Mouse (Mus musculus) layer of hippocampus, adult 18-20 months (tissue): ENCODE results near the gene Stat6. TPM values are rescaled to one million over a fixed set of nuclear protein-coding genes. Genes with fewer than 3 reads are reported as not detected.

Experiments used
- DNase-seq, 2 experiments: peaks; one replicate each; pipeline ENCODE4 v3.0.0; 2022; ENCODE audit warnings: low spot score in 2 of 2
- long read RNA-seq: library from polyadenylated mRNA; stranded (forward); transcript quantifications from one replicate; pipeline ENCODE4 v2.0.0, GENCODE M21; 2021
- total RNA-seq, 2 experiments: library from RNA; stranded (reverse); gene quantifications; 2 replicates each; pipeline ENCODE4 v1.2.3; 2021

Stat6 gene
- total RNA-seq, result 1 to 10 TPM; 5.7 to 7.3 TPM
- long read RNA-seq, transcript Stat6-201 (22 exons, 3,775 nt), result major isoform, 11 of 14 reads
- long read RNA-seq, partial matches to known transcripts, result 1 of 14 reads
- long read RNA-seq, other reads (novel, unspliced or antisense), result 2 of 14 reads

- no peak for DNase-seq
Measured at GRCm38 (mm10) chr10:127642772-127643552, at the start of gene Stat6. Stat6 (plus strand) TSS chr10:127642986.

GRCm38 (mm10) chr10:127594405-127594804 lies 48.4 kb upstream of the Stat6 start:
- DNase-seq, result no peak

DNA sequence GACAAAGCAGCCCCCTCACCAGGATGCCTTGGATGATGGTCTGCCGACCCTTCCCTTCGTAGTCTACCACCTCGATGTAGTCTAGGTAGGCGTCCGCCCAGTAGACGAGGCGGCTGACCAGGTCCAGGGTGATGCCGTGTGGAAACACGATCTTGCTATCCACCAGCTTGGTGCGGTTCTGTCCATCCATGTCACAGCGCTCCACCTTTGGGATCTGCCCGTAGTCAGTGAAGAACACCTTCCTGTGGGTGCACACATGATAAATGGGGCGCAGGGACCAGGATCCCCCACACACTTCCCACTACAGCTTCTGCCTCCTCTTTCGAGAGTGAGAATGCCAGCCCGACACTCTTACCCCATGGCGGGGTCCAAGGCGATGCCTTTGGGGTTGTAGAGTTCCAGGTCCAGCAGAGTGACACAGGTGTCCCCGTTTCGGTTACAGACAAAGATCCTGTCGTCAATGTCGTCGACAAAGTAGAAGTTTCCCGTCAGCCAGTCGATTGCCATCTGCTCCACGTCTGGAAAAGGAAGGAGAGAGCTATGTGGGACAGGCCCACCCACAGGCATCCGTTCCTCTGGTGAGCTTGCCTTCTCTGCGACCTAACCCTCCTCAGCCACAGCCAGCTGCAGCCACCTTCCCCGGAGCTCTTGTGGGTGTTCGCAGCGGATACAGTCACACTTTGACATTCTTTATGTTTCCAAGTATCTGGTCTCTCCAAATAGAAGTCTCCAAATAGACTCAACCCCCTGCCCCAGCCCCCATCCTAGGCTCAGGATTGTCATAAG lies 47.7 kb upstream of the Stat6 start:
- no peak for DNase-seq

DNA sequence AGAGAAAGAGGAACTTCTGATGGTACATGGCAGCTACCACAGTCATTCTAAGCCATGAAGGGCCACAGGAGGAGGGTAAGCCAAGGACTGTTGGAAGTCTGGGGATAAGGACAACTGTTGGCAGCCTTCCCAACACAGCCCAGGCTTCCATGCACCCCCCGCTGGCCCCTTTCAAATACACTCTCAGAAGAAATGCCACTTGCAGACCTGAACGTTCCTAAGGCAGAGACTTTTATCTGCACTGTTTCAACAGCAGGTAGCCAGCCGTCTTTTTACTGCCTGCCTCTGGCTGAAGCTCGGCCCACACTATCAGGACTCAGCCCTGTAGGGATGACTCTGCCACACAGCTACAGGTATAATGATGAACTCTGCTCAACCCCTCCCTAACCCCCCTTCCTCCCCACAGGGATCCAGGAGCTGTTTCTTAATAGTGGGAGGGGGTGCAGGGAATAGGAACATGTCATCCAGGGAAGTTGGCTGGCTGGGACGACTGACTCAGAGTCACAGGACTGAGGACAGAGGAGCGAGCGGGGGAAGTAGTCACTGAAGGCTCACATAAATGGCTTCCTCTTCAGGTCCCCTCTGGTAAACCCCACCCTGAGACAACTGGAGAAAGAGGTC lies 46.4 kb upstream of the Stat6 start:
- peak in 1 of 2 experiments; percentile 60 for DNase-seq

- DNase-seq, result no peak
Measured at GRCm38 (mm10) chr10:127597311-127597901, 45.4 kb upstream of the Stat6 start.

- no peak for DNase-seq
Measured at GRCm38 (mm10) chr10:127598607-127599006, 44.2 kb upstream of the Stat6 start.

DNA sequence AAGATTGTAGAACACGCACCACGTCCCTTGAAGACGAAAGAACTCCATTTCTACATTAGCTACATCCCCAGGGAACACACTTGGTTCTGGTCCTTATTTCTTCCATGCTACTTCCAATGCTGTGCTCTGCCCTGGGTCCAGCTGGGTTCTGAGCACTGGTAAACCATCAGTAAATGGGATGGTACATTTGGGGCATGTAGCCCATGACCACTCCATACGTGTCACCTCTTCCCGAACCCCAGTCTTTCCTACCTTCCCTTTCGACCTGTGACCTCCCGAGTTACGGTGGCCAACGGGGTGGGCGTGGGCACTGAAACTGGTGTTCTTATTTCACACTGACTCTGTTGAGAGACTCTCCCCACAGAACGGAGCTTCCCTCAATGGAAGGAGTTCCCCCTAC lies 43.5 kb upstream of the Stat6 start:
- no peak for DNase-seq

- DNase-seq, result no peak
Measured at GRCm38 (mm10) chr10:127599779-127600541, 42.8 kb upstream of the Stat6 start.

GRCm38 (mm10) chr10:127602194-127602593 lies 40.6 kb upstream of the Stat6 start:
- DNase-seq, result no peak

- no peak for DNase-seq
Measured at GRCm38 (mm10) chr10:127603437-127604371, 39.1 kb upstream of the Stat6 start.

GRCm38 (mm10) chr10:127604465-127605250 lies 38.1 kb upstream of the Stat6 start:
- no peak for DNase-seq

GRCm38 (mm10) chr10:127605251-127605547 lies 37.6 kb upstream of the Stat6 start:
- DNase-seq, result no peak

GRCm38 (mm10) chr10:127605756-127606155 lies 37.0 kb upstream of the Stat6 start:
- DNase-seq, result no peak

DNA sequence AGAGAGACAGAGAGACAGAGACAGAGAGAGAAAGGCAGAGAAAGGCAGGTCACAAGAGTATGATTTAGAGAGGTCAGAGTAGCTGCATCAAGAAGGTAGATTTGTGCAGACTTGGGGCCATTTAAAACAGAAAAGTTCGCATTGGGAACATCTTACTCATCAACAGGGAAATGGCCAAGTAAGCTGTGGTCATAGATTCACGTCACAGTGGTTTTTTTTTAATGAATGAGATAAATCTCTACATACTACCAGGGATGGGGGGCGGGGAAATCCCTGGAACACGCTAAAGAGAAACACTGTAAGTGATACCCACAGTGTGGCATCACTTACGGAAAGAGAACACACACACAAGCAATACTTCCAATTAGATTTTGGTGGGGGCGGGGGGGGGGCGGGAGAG lies 35.7 kb upstream of the Stat6 start:
- DNase-seq, result no peak

DNA sequence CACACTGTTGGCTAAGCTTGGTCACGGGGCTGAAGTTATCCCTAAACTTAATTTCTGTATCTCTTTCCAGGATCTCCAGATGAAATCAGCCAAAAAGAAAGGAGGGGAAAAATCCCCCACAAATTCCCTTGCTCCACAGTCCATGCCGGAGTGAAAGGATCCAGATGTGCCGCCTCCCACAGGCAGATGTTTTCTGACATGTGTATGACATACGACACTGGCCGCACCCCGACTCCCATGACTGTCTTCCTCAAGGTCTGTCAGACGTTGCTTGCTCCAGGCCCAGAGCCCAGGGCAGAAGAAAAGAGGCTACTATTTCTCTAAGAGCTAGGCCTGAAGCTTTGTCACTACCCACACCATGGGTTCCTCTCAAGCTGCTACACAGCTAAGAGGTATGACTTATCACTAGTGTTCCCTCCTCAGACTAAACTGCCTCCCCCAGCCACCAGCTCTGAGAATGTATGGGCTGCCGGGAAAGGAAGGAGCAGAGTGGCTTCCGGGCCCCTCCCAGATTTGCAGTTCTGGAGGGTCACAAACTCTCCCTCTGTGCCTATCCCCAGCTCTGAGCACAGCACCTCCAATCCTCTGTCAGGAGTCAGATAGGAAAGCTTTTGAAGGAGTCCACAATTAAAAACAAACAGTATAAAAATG lies 33.2 kb upstream of the Stat6 start:
- DNase-seq, result no peak

- DNase-seq, result no peak
Measured at GRCm38 (mm10) chr10:127610066-127610415, 32.7 kb upstream of the Stat6 start.

DNA sequence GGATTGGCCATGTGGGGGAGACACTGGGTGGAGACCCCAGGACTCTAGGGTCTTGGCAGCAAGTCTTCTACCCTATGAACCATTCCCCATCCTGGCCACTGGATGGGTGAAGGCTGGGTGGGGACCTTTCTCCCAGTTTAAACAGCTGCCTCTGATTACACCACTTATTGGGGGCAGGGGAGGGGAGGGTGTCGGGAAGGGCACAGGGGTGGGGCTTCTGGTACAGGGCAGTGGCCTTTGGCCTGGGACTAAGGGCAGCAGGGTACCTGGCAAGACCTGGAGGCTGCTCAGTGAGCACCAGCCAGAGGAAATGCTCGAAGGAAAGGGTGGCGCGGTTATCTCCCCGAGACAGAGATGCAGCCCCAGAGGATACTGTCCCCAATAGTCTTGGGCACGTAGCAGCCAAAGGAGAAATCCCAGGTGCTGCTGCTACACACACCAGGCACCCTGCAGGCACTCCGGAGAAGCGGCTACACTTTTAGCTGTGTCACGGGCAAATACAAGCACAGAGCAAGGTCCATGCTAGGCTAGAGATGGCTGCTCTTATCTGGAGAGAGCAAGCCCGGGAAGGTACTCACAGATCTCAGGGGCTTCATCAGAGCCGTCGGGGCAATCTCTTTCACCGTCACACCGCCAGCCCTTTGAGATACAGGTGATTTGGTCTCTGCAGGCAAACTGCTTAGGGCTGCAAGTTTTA lies 30.6 kb upstream of the Stat6 start:
- no peak for DNase-seq
